Mouse (Mus musculus) kidney, postnatal 10 days (tissue): ENCODE results near the gene Tuba1b.
"Not testable (repeated sequence)": the region's sequence is repeated elsewhere in the genome, so short reads cannot be mapped to it uniquely, and the experiment has no call there.

ENCODE experiments used
- DNase-seq: peaks from one replicate; pipeline ENCODE4 v3.0.0; 2021; ENCODE audit warnings: mixed read lengths

The Tuba1b gene

GRCm38 (mm10) chr15:98953401-98954356, 19.3 kb upstream of the Tuba1b start, which contains the start of the genes Gm49450 and Tuba1a:
Gene Gm49450 (minus strand): TSS chr15:98953551.
Gene Tuba1a (minus strand): TSS chr15:98953703.
- peak; percentile 94 for DNase-seq

GRCm38 (mm10) chr15:98952751-98953400, 18.5 kb upstream of the Tuba1b start:
- peak; percentile 83 for DNase-seq

- no peak for DNase-seq
Measured at GRCm38 (mm10) chr15:98952063-98952455, 17.7 kb upstream of the Tuba1b start.

- DNase-seq, result not testable (repeated sequence)
Measured at GRCm38 (mm10) chr15:98951122-98952062, 17.0 kb upstream of the Tuba1b start.

GRCm38 (mm10) chr15:98949607-98949892, 15.2 kb upstream of the Tuba1b start:
- no peak for DNase-seq

GRCm38 (mm10) chr15:98948857-98949606, 14.7 kb upstream of the Tuba1b start:
- DNase-seq, result no peak

GRCm38 (mm10) chr15:98948382-98948781, 14.0 kb upstream of the Tuba1b start:
- no peak for DNase-seq

- DNase-seq, result no peak
Measured at GRCm38 (mm10) chr15:98947884-98948283, 13.5 kb upstream of the Tuba1b start.

- no peak for DNase-seq
Measured at GRCm38 (mm10) chr15:98943133-98943532, 8.8 kb upstream of the Tuba1b start.

- peak; percentile 48 for DNase-seq
Measured at GRCm38 (mm10) chr15:98942081-98942480, 7.7 kb upstream of the Tuba1b start.

GRCm38 (mm10) chr15:98941539-98941938, 7.2 kb upstream of the Tuba1b start:
- no peak for DNase-seq

GRCm38 (mm10) chr15:98940816-98941215, 6.5 kb upstream of the Tuba1b start:
- no peak for DNase-seq

GRCm38 (mm10) chr15:98933833-98934216, 540 bp downstream of the Tuba1b start:
- DNase-seq, result peak; percentile 99

GRCm38 (mm10) chr15:98933004-98933671, 1.2 kb downstream of the Tuba1b start:
- DNase-seq, result not testable (repeated sequence)

GRCm38 (mm10) chr15:98930998-98931397, 3.4 kb downstream of the Tuba1b start:
- no peak for DNase-seq

GRCm38 (mm10) chr15:98930017-98930734, 4.2 kb downstream of the Tuba1b start:
- DNase-seq, result no peak

GRCm38 (mm10) chr15:98928598-98929240, 5.6 kb downstream of the Tuba1b start:
- peak; percentile 87 for DNase-seq

- no peak for DNase-seq
Measured at GRCm38 (mm10) chr15:98927566-98927965, 6.8 kb downstream of the Tuba1b start.

- DNase-seq, result no peak
Measured at GRCm38 (mm10) chr15:98924682-98925081, 9.7 kb downstream of the Tuba1b start.

- DNase-seq, result no peak
Measured at GRCm38 (mm10) chr15:98923031-98923537, 11.3 kb downstream of the Tuba1b start.
